Mouse (Mus musculus): ENCODE measurements at regions not wholly inside any gene's neighbourhood (a gene's known extent, or its start where the extent isn't known, plus 50 kb on each side); places are given as distances from the start of the nearest gene placed in this dataset.
"Not testable (repeated sequence)": the region's sequence is repeated elsewhere in the genome, so short reads cannot be mapped to it uniquely, and the experiment has no call there.

DNA sequence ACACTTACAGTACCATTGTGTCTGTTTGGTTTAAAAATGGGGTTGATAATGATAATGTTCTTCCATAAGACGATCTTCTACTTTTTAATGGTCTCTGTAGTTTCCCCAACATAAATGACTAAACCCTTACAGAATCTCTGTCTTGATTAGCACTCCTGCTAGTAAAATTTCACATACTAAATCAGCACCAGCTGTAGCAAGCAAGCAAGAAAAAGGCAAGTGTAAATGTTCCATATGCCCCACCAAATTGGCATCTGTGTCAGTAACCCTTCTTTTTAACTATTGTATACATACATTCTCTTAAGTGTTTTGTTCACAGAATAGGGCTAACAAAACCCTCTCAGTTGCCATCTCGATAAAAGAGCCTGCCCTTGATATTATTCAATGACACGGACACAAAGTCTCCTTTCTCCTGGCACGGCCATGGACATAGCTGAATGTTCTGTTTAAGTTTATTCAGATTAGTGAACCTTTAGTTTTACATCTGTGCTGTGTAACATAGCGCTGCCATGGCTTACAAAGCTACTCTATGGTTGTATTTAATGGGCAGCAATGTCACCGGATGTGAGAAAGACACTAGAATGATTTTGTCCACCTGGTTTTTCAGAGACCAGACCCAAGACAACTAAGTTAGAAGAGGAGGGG is 414.3 kb downstream of the Gtdc1 start:
- no peaks in the 10 kb centered on the region for H3K36me3 ChIP-seq (ENCODE audit: insufficient read depth, low read length)
- H3K27me3 ChIP-seq (ENCODE audit: insufficient read depth, low read length) = no peaks in the 10 kb centered on the region
- H3K9me3 ChIP-seq (ENCODE audit: low read length) = no peaks in the 10 kb centered on the region
- no peak for ATAC-seq (ENCODE audit: low FRiP score, low TSS enrichment)
- H3K27ac ChIP-seq (ENCODE audit: low read length) = no peak overlapping the region
- H3K4me3 ChIP-seq (ENCODE audit: low read length) = no peak overlapping the region
- H3K4me1 ChIP-seq (ENCODE audit: insufficient read depth, low read length) = no peaks in the 10 kb centered on the region
- H3K9ac ChIP-seq (replicated peaks; ENCODE audit: low read length) = no peak overlapping the region
- H3K4me2 ChIP-seq (replicated peaks; ENCODE audit: low read depth, low read length) = no peak overlapping the region
- WGBS = 88% methylated on average over 6 of the region's 6 CpGs

- Histone ChIP-seq H3K9ac (replicated peaks; ENCODE audit: low read length) (no peak overlapping the region), H3K4me3 (ENCODE audit: low read length) (no peak overlapping the region), H3K4me2 (replicated peaks; ENCODE audit: low read depth, low read length) (no peak overlapping the region), H3K4me1 (ENCODE audit: insufficient read depth, low read length) (no peaks in the 10 kb centered on the region), H3K27ac (ENCODE audit: low read length) (no peak overlapping the region), H3K27me3 (ENCODE audit: insufficient read depth, low read length) (no peaks in the 10 kb centered on the region), H3K9me3 (ENCODE audit: low read length) (no peaks in the 10 kb centered on the region), H3K36me3 (ENCODE audit: insufficient read depth, low read length) (no peaks in the 10 kb centered on the region)
- 70% methylated on average over 8 of the region's 8 CpGs for WGBS
- ATAC-seq (ENCODE audit: low FRiP score, low TSS enrichment) = no peak
Measured at GRCm38 (mm10) chr2:44512334-44512733, 415.1 kb downstream of the Gtdc1 start.

- Histone ChIP-seq H3K9me3 (ENCODE audit: low read length) (no peaks in the 10 kb centered on the region; the same call in 1 of the 2 replicates), H3K4me2 (replicated peaks; ENCODE audit: low read depth, low read length) (no peak overlapping the region), H3K36me3 (ENCODE audit: insufficient read depth, low read length) (no peaks in the 10 kb centered on the region), H3K27ac (ENCODE audit: low read length) (no peak overlapping the region), H3K4me3 (ENCODE audit: low read length) (no peak overlapping the region), H3K9ac (replicated peaks; ENCODE audit: low read length) (no peak overlapping the region), H3K27me3 (ENCODE audit: insufficient read depth, low read length) (no peaks in the 10 kb centered on the region), H3K4me1 (ENCODE audit: insufficient read depth, low read length) (peaks cover 2% of the 10 kb centered on the region; the same call in 1 of the 2 replicates)
- WGBS = 90% methylated on average over 4 of the region's 4 CpGs
- ATAC-seq (ENCODE audit: low FRiP score, low TSS enrichment) = no peak
Measured at GRCm38 (mm10) chr2:44509101-44509500, 418.4 kb downstream of the Gtdc1 start.

GRCm38 (mm10) chr2:44504273-44504672 is 423.2 kb downstream of the Gtdc1 start:
- Histone ChIP-seq H3K4me1 (ENCODE audit: insufficient read depth, low read length) (peaks cover 5% of the 10 kb centered on the region; the same call in 1 of the 2 replicates), H3K9ac (replicated peaks; ENCODE audit: low read length) (no peak overlapping the region), H3K9me3 (ENCODE audit: low read length) (no peaks in the 10 kb centered on the region; the same call in 1 of the 2 replicates), H3K4me2 (replicated peaks; ENCODE audit: low read depth, low read length) (no peak overlapping the region), H3K36me3 (ENCODE audit: insufficient read depth, low read length) (no peaks in the 10 kb centered on the region), H3K4me3 (ENCODE audit: low read length) (no peak overlapping the region), H3K27me3 (ENCODE audit: insufficient read depth, low read length) (no peaks in the 10 kb centered on the region), H3K27ac (ENCODE audit: low read length) (no peak overlapping the region)
- peak; percentile 78; the same call in 1 of the 2 replicates for ATAC-seq (ENCODE audit: low FRiP score, low TSS enrichment)
- 40% methylated on average over 6 of the region's 6 CpGs for WGBS

- H3K4me1 ChIP-seq (ENCODE audit: insufficient read depth, low read length); H3K27ac ChIP-seq (ENCODE audit: low read length); H3K9ac ChIP-seq (replicated peaks; ENCODE audit: low read length); H3K4me2 ChIP-seq (replicated peaks; ENCODE audit: low read depth, low read length); H3K4me3 ChIP-seq (ENCODE audit: low read length); H3K27me3 ChIP-seq (ENCODE audit: insufficient read depth, low read length); H3K9me3 ChIP-seq (ENCODE audit: low read length); H3K36me3 ChIP-seq (ENCODE audit: insufficient read depth, low read length); ATAC-seq (ENCODE audit: low FRiP score, low TSS enrichment): not testable (repeated sequence)
- WGBS = 100% methylated on average over 1 of the region's 1 CpGs
Measured at GRCm38 (mm10) chr2:44490806-44491205, 436.7 kb downstream of the Gtdc1 start.

DNA sequence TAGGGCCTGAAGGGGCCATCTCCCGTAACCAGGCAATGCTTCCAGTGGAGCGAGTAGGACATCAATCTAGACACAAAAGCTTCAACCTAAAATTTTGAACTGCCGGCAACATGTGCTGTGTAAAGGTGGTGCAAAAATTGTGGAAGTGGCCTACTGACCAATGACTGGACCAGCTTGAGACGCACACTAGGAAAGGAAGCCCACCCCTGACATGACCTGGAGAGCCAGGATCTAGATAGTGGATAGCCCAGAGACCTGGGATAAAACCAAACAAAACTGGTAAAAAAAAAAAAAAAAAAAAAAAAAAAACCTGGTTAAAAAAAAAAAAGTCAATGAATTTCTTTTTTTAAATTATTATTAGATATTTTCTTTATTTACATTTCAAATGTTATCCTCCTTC is 437.2 kb downstream of the Gtdc1 start:
- Histone ChIP-seq H3K4me2 (replicated peaks; ENCODE audit: low read depth, low read length) (no peak overlapping the region), H3K27me3 (ENCODE audit: insufficient read depth, low read length) (no peaks in the 10 kb centered on the region), H3K9ac (replicated peaks; ENCODE audit: low read length) (no peak overlapping the region), H3K36me3 (ENCODE audit: insufficient read depth, low read length) (no peaks in the 10 kb centered on the region), H3K27ac (ENCODE audit: low read length) (no peak overlapping the region), H3K4me3 (ENCODE audit: low read length) (no peak overlapping the region), H3K9me3 (ENCODE audit: low read length) (no peaks in the 10 kb centered on the region), H3K4me1 (ENCODE audit: insufficient read depth, low read length) (no peaks in the 10 kb centered on the region)
- no peak for ATAC-seq (ENCODE audit: low FRiP score, low TSS enrichment)
- WGBS = 94% methylated on average over 4 of the region's 4 CpGs

GRCm38 (mm10) chr2:44485880-44486279 is 441.6 kb downstream of the Gtdc1 start:
- H3K27me3 ChIP-seq (ENCODE audit: insufficient read depth, low read length) = no peaks in the 10 kb centered on the region

GRCm38 (mm10) chr2:44479746-44480145 is 447.7 kb downstream of the Gtdc1 start:
- ATAC-seq (ENCODE audit: low FRiP score, low TSS enrichment) = no peak

More at GRCm38 (mm10) chr2:44485880-44486279, 441.6 kb downstream of the Gtdc1 start:
- Histone ChIP-seq H3K9ac (replicated peaks; ENCODE audit: low read length) (no peak overlapping the region), H3K36me3 (ENCODE audit: insufficient read depth, low read length) (no peaks in the 10 kb centered on the region), H3K27ac (ENCODE audit: low read length) (no peak overlapping the region), H3K4me1 (ENCODE audit: insufficient read depth, low read length) (no peaks in the 10 kb centered on the region), H3K4me2 (replicated peaks; ENCODE audit: low read depth, low read length) (no peak overlapping the region), H3K9me3 (ENCODE audit: low read length) (0 out of 2 replicates have a peak, but pooled peaks cover under 1% of the 10 kb centered on the region), H3K4me3 (ENCODE audit: low read length) (no peak overlapping the region)
- ATAC-seq (ENCODE audit: low FRiP score, low TSS enrichment) = no peak
- 86% methylated on average over 14 of the region's 14 CpGs for WGBS

DNA sequence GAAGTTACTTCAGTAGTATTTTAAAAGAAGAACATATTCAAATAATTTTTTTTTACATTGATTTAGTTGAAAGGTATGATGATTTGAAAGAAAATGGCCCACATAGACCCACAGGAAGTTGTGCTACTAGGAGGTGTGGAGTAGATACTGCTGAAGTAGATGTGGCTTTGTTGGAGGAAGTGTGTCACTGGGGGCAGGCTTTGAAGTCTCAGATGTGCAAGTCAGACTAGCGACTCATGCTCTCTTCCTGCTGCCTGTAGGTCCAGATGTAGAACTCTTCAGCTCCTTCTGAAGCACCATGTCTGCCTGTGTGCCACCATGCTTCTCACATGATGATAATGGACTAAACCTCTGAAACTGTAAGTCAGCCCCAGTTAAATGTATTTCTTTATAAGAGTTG is 452.0 kb downstream of the Gtdc1 start:
- WGBS = 86% methylated on average over 1 of the region's 1 CpGs
- Histone ChIP-seq H3K4me2 (replicated peaks; ENCODE audit: low read depth, low read length) (no peak overlapping the region), H3K36me3 (ENCODE audit: insufficient read depth, low read length) (no peaks in the 10 kb centered on the region), H3K27me3 (ENCODE audit: insufficient read depth, low read length) (no peaks in the 10 kb centered on the region), H3K9me3 (ENCODE audit: low read length) (no peaks in the 10 kb centered on the region), H3K9ac (replicated peaks; ENCODE audit: low read length) (no peak overlapping the region), H3K4me3 (ENCODE audit: low read length) (no peak overlapping the region), H3K27ac (ENCODE audit: low read length) (no peak overlapping the region), H3K4me1 (ENCODE audit: insufficient read depth, low read length) (no peaks in the 10 kb centered on the region)
- no peak for ATAC-seq (ENCODE audit: low FRiP score, low TSS enrichment)

More at GRCm38 (mm10) chr2:44479746-44480145, 447.7 kb downstream of the Gtdc1 start:
- no peak overlapping the region for H3K4me2 ChIP-seq (replicated peaks; ENCODE audit: low read depth, low read length)
- 93% methylated on average over 5 of the region's 5 CpGs for WGBS
- H3K27me3 ChIP-seq (ENCODE audit: insufficient read depth, low read length) = no peaks in the 10 kb centered on the region
- no peak overlapping the region for H3K4me3 ChIP-seq (ENCODE audit: low read length)
- no peaks in the 10 kb centered on the region for H3K4me1 ChIP-seq (ENCODE audit: insufficient read depth, low read length)
- 0 out of 2 replicates have a peak, but pooled peaks cover 3% of the 10 kb centered on the region for H3K9me3 ChIP-seq (ENCODE audit: low read length)
- H3K27ac ChIP-seq (ENCODE audit: low read length) = no peak overlapping the region
- no peaks in the 10 kb centered on the region for H3K36me3 ChIP-seq (ENCODE audit: insufficient read depth, low read length)
- no peak overlapping the region for H3K9ac ChIP-seq (replicated peaks; ENCODE audit: low read length)

- H3K27ac ChIP-seq (ENCODE audit: low read length) = no peak overlapping the region
- H3K4me2 ChIP-seq (replicated peaks; ENCODE audit: low read depth, low read length) = no peak overlapping the region
- H3K4me3 ChIP-seq (ENCODE audit: low read length) = no peak overlapping the region
- no peaks in the 10 kb centered on the region for H3K27me3 ChIP-seq (ENCODE audit: insufficient read depth, low read length)
- H3K4me1 ChIP-seq (ENCODE audit: insufficient read depth, low read length) = no peaks in the 10 kb centered on the region
- H3K9ac ChIP-seq (replicated peaks; ENCODE audit: low read length) = no peak overlapping the region
- WGBS = 14% methylated on average over 3 of the region's 3 CpGs
- no peak for ATAC-seq (ENCODE audit: low FRiP score, low TSS enrichment)
- no peaks in the 10 kb centered on the region for H3K36me3 ChIP-seq (ENCODE audit: insufficient read depth, low read length)
- H3K9me3 ChIP-seq (ENCODE audit: low read length) = no peaks in the 10 kb centered on the region
Measured at GRCm38 (mm10) chr2:44474653-44475052, 452.8 kb downstream of the Gtdc1 start.

Measured in kidney, embryonic 16.5 days (tissue).